Mouse (Mus musculus) lung, embryonic 14.5 days (tissue): Measurements from ENCODE around the gene Necap2. TPM values are rescaled to one million over a fixed set of nuclear protein-coding genes. Genes with fewer than 3 reads are reported as not detected.

Experiments
- ATAC-seq: fragments of 200-750 bp; cut with Nextera tagmentation; 2 replicates; pipeline ENCODE4 v1.8.0; 2017; ENCODE audit warnings: mild to moderate bottlenecking, moderate TSS enrichment, moderate library complexity; ENCODE audit not compliant: insufficient read depth
- DNase-seq: peaks from one replicate; pipeline ENCODE4 v3.0.0-alpha.2; 2015
- H3K27ac ChIP-seq: fragments of 300-500 bp; sonication (generic); 2 replicates; pipeline ENCODE4 v1.5.1; 2014; ENCODE audit warnings: low read depth, mild to moderate bottlenecking, moderate library complexity
- H3K27me3 ChIP-seq: fragments of 300-500 bp; sonication (generic); 2 replicates; pipeline ENCODE4 v1.6.1; 2014; ENCODE audit warnings: low read length, control low read depth; ENCODE audit not compliant: insufficient read depth
- H3K36me3 ChIP-seq: fragments of 300-500 bp; sonication (generic); 2 replicates; pipeline ENCODE4 v1.6.1; 2014; ENCODE audit warnings: control low read depth; ENCODE audit not compliant: insufficient read depth
- H3K4me1 ChIP-seq: fragments of 300-500 bp; sonication (generic); 2 replicates; pipeline ENCODE4 v1.6.1; 2014; ENCODE audit warnings: antibody characterized with exemption, control low read depth; ENCODE audit not compliant: insufficient read depth
- H3K4me2 ChIP-seq: fragments of 300-500 bp; sonication (generic); 2 replicates; pipeline ENCODE4 v1.6.1; 2014; ENCODE audit warnings: mild to moderate bottlenecking
- H3K4me3 ChIP-seq: fragments of 300-500 bp; sonication (generic); 2 replicates; pipeline ENCODE4 v1.5.1; 2014; ENCODE audit warnings: low read depth, low read length
- H3K9ac ChIP-seq: fragments of 300-500 bp; sonication (generic); 2 replicates; pipeline ENCODE4 v1.6.1; 2014
- H3K9me3 ChIP-seq: fragments of 300-500 bp; sonication (generic); 2 replicates; pipeline ENCODE4 v1.6.1; 2016; ENCODE audit warnings: low read depth, low read length, control low read depth
- CTCF ChIP-seq: IDR thresholded peaks from 2 replicates; pipeline ENCODE4 v1.5.1; 2016; ENCODE audit warnings: antibody characterized with exemption, low read depth
- WGBS: fragments of 180-500 bp; shearing (Covaris S2); extraction: QIAGEN DNeasy Blood & Tissue Kit; methylation state at CpG from one replicate; pipeline ENCODE4 v1.1.7; 2014; 5-methylcytosine and 5-hydroxymethylcytosine counted together
- polyA plus RNA-seq: library from polyadenylated mRNA; unstranded; fragments of >200 nt; fragmentation: Nextera tagmentation; extraction: Ambion mirVana; gene quantifications from 2 replicates; pipeline ENCODE4 v1.2.1, GENCODE M21; 2014

Necap2 gene
- 88.9 and 93.6 TPM in 2 replicates for polyA plus RNA-seq

DNA sequence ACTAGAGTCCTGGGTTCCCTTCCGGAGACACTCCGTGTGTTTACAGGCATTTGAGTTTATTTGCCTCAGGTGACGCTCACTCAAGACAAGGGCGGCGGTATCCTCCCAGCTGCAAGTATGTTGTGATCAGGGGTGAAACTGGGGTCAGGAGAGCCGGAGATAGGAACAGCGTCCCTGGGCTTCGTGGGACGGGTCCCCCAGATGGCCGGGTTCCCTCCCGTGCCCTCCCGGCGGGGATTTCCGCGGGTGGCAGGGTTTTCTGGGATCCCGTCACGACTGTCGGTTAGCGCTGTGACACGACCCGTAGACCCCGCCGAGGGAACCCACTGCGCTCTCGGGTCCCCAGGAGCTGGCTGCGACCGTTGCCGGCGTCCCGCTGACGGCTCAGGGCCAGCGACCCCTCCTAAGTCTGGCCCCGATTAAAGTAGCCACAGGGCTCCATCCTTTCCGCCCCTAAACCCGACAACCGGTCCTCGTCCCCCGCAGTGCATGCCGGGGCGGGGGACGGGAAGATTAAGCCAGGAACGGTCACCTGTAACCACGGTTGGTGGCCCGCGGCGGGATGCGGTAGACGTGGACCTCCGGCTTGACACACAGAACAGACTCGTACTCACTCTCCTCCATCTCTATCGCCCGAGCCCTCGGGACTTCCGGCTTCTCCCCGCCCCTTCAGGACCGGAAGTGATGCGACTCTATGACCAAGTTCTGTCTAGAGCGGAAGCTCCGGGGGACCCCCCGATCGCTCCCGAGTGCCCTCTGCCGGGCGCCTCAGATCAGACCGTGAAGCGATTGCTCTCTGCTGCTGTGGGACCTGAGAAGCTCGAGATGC lies at the start of gene Necap2:
TSS of gene Necap2 (minus strand) at position 677 of the 829 bp plus-strand sequence.
- TF ChIP-seq CTCF, result peak; percentile 78
- Histone ChIP-seq H3K36me3 (peaks cover 17% of the 10 kb centered on the region), H3K9ac (peak within 1 kb of the TSS; percentile 89), H3K27me3 (no peaks in the 10 kb centered on the region), H3K9me3 (no peaks in the 10 kb centered on the region), H3K27ac (peak within 1 kb of the TSS; percentile 42; the same call in 1 of the 2 replicates), H3K4me2 (peak within 1 kb of the TSS; percentile 97), H3K4me3 (peak within 1 kb of the TSS; percentile 98), H3K4me1 (peaks cover 7% of the 10 kb centered on the region; the same call in 1 of the 2 replicates)
- peak; percentile 96 for ATAC-seq
- WGBS, result 1% methylated on average over 67 of the region's 67 CpGs
- DNase-seq, result peak; percentile 99

- peaks cover 20% of the 10 kb centered on the region for H3K36me3 ChIP-seq
- no peaks in the 10 kb centered on the region for H3K9me3 ChIP-seq
- ATAC-seq (no peak), DNase-seq (no peak)
- no peak for TF ChIP-seq CTCF
- H3K27me3 ChIP-seq, result no peaks in the 10 kb centered on the region
- H3K4me1 ChIP-seq, result no peaks in the 10 kb centered on the region
- no peak overlapping the region for H3K4me2 ChIP-seq
- H3K4me3 ChIP-seq, result no peak overlapping the region
- H3K27ac ChIP-seq, result peak overlapping the region; percentile 18; the same call in 1 of the 2 replicates
- WGBS, result 10% methylated on average over 1 of the region's 1 CpGs
- no peak overlapping the region for H3K9ac ChIP-seq
Measured at GRCm38 (mm10) chr4:141123065-141123464, 44.9 kb upstream of the Necap2 start.

- H3K4me2 ChIP-seq, result no peak overlapping the region
- no peak for TF ChIP-seq CTCF
- no peak overlapping the region for H3K9ac ChIP-seq
- DNase-seq, result no peak
- ATAC-seq, result no peak
- H3K9me3 ChIP-seq, result no peaks in the 10 kb centered on the region
- no peaks in the 10 kb centered on the region for H3K4me1 ChIP-seq
- WGBS, result 67% methylated on average over 7 of the region's 7 CpGs
- peaks cover 24% of the 10 kb centered on the region for H3K36me3 ChIP-seq
- peak overlapping the region; percentile 18; the same call in 1 of the 2 replicates for H3K27ac ChIP-seq
- no peak overlapping the region for H3K4me3 ChIP-seq
- H3K27me3 ChIP-seq, result no peaks in the 10 kb centered on the region
Measured at GRCm38 (mm10) chr4:141122663-141123062, 44.5 kb upstream of the Necap2 start.

GRCm38 (mm10) chr4:141120700-141121099 lies 42.5 kb upstream of the Necap2 start:
- Histone ChIP-seq H3K36me3 (peaks cover 43% of the 10 kb centered on the region), H3K4me1 (no peaks in the 10 kb centered on the region), H3K9me3 (no peaks in the 10 kb centered on the region), H3K9ac (no peak overlapping the region), H3K27ac (no peak overlapping the region), H3K4me2 (no peak overlapping the region), H3K27me3 (no peaks in the 10 kb centered on the region), H3K4me3 (no peak overlapping the region)
- 21% methylated on average over 11 of the region's 11 CpGs for WGBS
- peak; percentile 91 for TF ChIP-seq CTCF
- peak; percentile 53; the same call in 1 of the 2 replicates for ATAC-seq
- DNase-seq, result peak; percentile 86

DNA sequence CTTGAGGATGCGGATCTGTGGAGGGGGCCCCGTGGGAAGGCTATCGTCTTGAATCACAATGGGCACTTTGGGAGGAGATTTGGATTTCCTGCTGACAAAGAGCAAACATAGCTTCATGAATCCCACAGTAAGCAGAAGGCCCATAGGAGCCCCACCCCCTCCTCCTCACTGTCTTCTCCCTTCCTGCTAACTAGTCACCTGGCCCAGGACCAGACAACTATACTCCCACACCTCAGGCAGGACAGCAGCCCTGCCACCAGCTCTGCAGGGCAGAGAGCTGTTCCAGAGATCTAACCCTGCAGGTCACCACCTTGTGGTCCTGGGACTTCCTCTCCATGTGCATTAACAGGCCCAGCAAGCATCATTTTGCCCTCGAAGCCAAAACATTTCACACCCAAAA lies 40.5 kb upstream of the Necap2 start:
- H3K36me3 ChIP-seq, result peaks cover 59% of the 10 kb centered on the region
- H3K27me3 ChIP-seq, result no peaks in the 10 kb centered on the region
- no peak overlapping the region for H3K27ac ChIP-seq
- WGBS, result 61% methylated on average over 4 of the region's 4 CpGs
- H3K9me3 ChIP-seq, result no peaks in the 10 kb centered on the region
- no peak overlapping the region for H3K4me2 ChIP-seq
- H3K4me1 ChIP-seq, result no peaks in the 10 kb centered on the region
- TF ChIP-seq CTCF, result no peak
- no peak overlapping the region for H3K9ac ChIP-seq
- no peak for ATAC-seq
- H3K4me3 ChIP-seq, result no peak overlapping the region
- DNase-seq, result no peak

DNA sequence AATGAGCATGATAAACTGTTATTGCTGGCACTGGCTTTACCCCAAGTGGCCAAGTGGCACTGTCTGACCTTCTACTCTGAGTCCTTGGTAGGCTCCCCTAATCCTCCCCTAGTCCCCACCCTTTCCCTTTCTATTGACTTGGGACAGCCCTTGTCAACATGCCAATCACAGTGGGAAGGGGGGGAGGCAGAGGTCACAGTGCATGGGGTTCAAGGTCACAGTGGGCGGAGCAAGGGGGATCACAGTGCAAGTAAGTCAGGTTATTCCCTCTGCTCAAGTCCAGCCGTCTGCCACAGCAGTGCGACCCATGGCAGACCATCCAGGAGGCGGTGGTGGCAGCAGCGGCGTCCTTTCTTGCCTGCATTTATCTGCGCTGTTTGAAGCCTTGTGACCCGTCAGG lies 37.2 kb upstream of the Necap2 start:
- Histone ChIP-seq H3K4me1 (no peaks in the 10 kb centered on the region), H3K9me3 (no peaks in the 10 kb centered on the region; the same call in 1 of the 2 replicates), H3K27me3 (no peaks in the 10 kb centered on the region), H3K9ac (no peak overlapping the region), H3K27ac (no peak overlapping the region), H3K4me2 (no peak overlapping the region), H3K36me3 (peaks cover 75% of the 10 kb centered on the region), H3K4me3 (no peak overlapping the region)
- 83% methylated on average over 8 of the region's 8 CpGs for WGBS
- no peak for ATAC-seq
- DNase-seq, result no peak
- no peak for TF ChIP-seq CTCF

- ATAC-seq, result no peak
- peak overlapping the region; percentile 81 for H3K27ac ChIP-seq
- no peak for TF ChIP-seq CTCF
- WGBS, result 71% methylated on average over 6 of the region's 6 CpGs
- no peak overlapping the region for H3K4me3 ChIP-seq
- no peak overlapping the region for H3K4me2 ChIP-seq
- no peak for DNase-seq
- H3K9ac ChIP-seq, result no peak overlapping the region
- H3K9me3 ChIP-seq, result no peaks in the 10 kb centered on the region; the same call in 1 of the 2 replicates
- peaks cover 76% of the 10 kb centered on the region for H3K36me3 ChIP-seq
- H3K27me3 ChIP-seq, result no peaks in the 10 kb centered on the region
- no peaks in the 10 kb centered on the region for H3K4me1 ChIP-seq
Measured at GRCm38 (mm10) chr4:141114521-141114981, 36.4 kb upstream of the Necap2 start.
